12 mouse cellular contexts compared by ENCODE assay signal in the genomic region with DNA sequence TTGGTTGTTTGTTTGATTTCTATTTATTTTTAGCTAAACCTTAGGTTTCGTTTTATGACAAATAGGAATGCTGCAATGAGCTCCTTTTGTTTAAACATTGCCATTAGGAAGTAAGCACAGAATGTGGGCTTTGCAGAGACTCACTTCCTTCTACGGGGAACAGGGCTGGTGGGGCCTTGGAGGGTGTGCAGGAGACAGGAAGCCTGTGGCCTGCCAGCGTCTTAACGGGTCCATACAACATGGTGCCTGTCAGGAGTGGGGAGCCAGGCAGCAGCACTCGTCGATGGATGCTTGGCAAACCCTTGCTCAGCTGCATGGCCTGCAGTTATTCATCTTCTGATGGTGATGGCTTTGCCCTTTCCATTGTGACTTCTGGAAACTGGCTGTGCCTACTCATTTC. TPM values are rescaled to one million over a fixed set of nuclear protein-coding genes. Genes with fewer than 3 reads are reported as not detected.
DNase-seq lines count a peak whose midpoint lies in the region; ATAC-seq and TF ChIP-seq lines count a peak whose summit lies in the region.
"Had no signal": no experiment of that assay in that cellular context is flagged by ENCODE, and none has a peak within 500 bp of the region (broad histone marks: within the 10 kb centered on the region; RNA-seq: fewer than 3 reads in every experiment).

No protein-coding gene starts in this region.

- intact Hi-C loops in heart, postnatal 36 days (cut with DNase I): no loop called here

- 48% methylated on average over 6 of the region's 6 CpGs for WGBS in heart, embryonic 13.5 days
- 23% methylated on average over 6 of the region's 6 CpGs for WGBS in stomach, embryonic 15.5 days
- 30% methylated on average over 6 of the region's 6 CpGs for WGBS in stomach, postnatal 0 days
- WGBS in kidney, embryonic 15.5 days: 56% methylated on average over 6 of the region's 6 CpGs

- no peaks in the 10 kb centered on the region; the same call in 1 of the 2 replicates for H3K36me3 ChIP-seq in heart, embryonic 13.5 days
- H3K36me3 ChIP-seq in stomach, embryonic 15.5 days: no peaks in the 10 kb centered on the region
- no peaks in the 10 kb centered on the region for H3K36me3 ChIP-seq in stomach, postnatal 0 days (ENCODE audit: control insufficient read depth, insufficient read depth, low read length)
- no peaks in the 10 kb centered on the region for H3K36me3 ChIP-seq in kidney, embryonic 15.5 days
- H3K36me3 ChIP-seq: heart, embryonic 10.5 days; liver, embryonic 12.5 days had no signal

- no peaks in the 10 kb centered on the region for H3K27me3 ChIP-seq in heart, embryonic 13.5 days (replicated peaks)
- no peaks in the 10 kb centered on the region for H3K27me3 ChIP-seq in stomach, embryonic 15.5 days (replicated peaks)
- no peaks in the 10 kb centered on the region for H3K27me3 ChIP-seq in stomach, postnatal 0 days (ENCODE audit: control insufficient read depth, insufficient read depth, low read length)
- no peaks in the 10 kb centered on the region for H3K27me3 ChIP-seq in kidney, embryonic 15.5 days
- H3K27me3 ChIP-seq: liver, embryonic 12.5 days had no signal

- H3K4me1 ChIP-seq in heart, embryonic 13.5 days: peaks cover 6% of the 10 kb centered on the region; the same call in 1 of the 2 replicates
- H3K4me1 ChIP-seq in stomach, embryonic 15.5 days: no peaks in the 10 kb centered on the region
- no peaks in the 10 kb centered on the region for H3K4me1 ChIP-seq in stomach, postnatal 0 days (replicated peaks; ENCODE audit: control insufficient read depth, insufficient read depth)
- 0 out of 2 replicates have a peak, but pooled peaks cover 3% of the 10 kb centered on the region for H3K4me1 ChIP-seq in kidney, embryonic 15.5 days
- H3K4me1 ChIP-seq: liver, embryonic 12.5 days had no signal

- no peak overlapping the region for H3K9ac ChIP-seq in heart, embryonic 13.5 days
- no peak overlapping the region for H3K9ac ChIP-seq in stomach, embryonic 15.5 days
- H3K9ac ChIP-seq in stomach, postnatal 0 days (ENCODE audit: low read length): no peak overlapping the region
- H3K9ac ChIP-seq in kidney, embryonic 15.5 days: no peak overlapping the region
- H3K9ac ChIP-seq: liver, embryonic 12.5 days had no signal

- 0 out of 2 replicates have a peak overlapping the region, but pooled peaks have one; percentile 0 for H3K27ac ChIP-seq in heart, embryonic 13.5 days (replicated peaks)
- 0 out of 2 replicates have a peak overlapping the region, but pooled peaks have one; percentile 11 for H3K27ac ChIP-seq in stomach, embryonic 15.5 days
- no peak overlapping the region for H3K27ac ChIP-seq in stomach, postnatal 0 days (replicated peaks)
- no peak overlapping the region for H3K27ac ChIP-seq in kidney, embryonic 15.5 days
- H3K27ac ChIP-seq: liver, embryonic 12.5 days had no signal

- H3K4me3 ChIP-seq in heart, embryonic 13.5 days: no peak overlapping the region
- no peak overlapping the region for H3K4me3 ChIP-seq in stomach, embryonic 15.5 days (replicated peaks)
- no peak overlapping the region for H3K4me3 ChIP-seq in stomach, postnatal 0 days (ENCODE audit: low read depth, low read length)
- no peak overlapping the region for H3K4me3 ChIP-seq in kidney, embryonic 15.5 days (replicated peaks)
- H3K4me3 ChIP-seq: heart, embryonic 10.5 days; liver, embryonic 12.5 days; myocyte had no signal

- ATAC-seq in heart, embryonic 13.5 days (ENCODE audit: extremely low read depth, insufficient number of reproducible peaks, low FRiP score, low TSS enrichment): no peak
- ATAC-seq in stomach, embryonic 15.5 days (ENCODE audit: insufficient read depth, low FRiP score, low read depth): no peak
- no peak; the same call in 1 of the 2 replicates for ATAC-seq in stomach, postnatal 0 days (ENCODE audit: low FRiP score, low TSS enrichment)
- ATAC-seq in kidney, embryonic 15.5 days (replicated peaks; ENCODE audit: low FRiP score): no peak

- DNase-seq in heart, postnatal 36 days: no peak
- no peak for DNase-seq in stomach, postnatal 0 days (ENCODE audit: low spot score)
- DNase-seq in lung, postnatal 25 days (ENCODE audit: low spot score): peak; percentile 34
- no peak for DNase-seq in adrenal gland, adult 18-20 months (ENCODE audit: low spot score in 2 of 2)
- DNase-seq in adrenal gland, postnatal 4 days (ENCODE audit: low spot score in 2 of 2): no peak
- DNase-seq: cerebellum, adult 2 months had no signal

- no peak overlapping the region for H3K4me2 ChIP-seq in heart, embryonic 13.5 days
- no peak overlapping the region for H3K4me2 ChIP-seq in stomach, embryonic 15.5 days
- no peak overlapping the region for H3K4me2 ChIP-seq in stomach, postnatal 0 days (replicated peaks; ENCODE audit: low read depth)
- H3K4me2 ChIP-seq in kidney, embryonic 15.5 days: no peak overlapping the region
- H3K4me2 ChIP-seq: liver, embryonic 12.5 days had no signal

- TF ChIP-seq EP300 in stomach, postnatal 0 days (optimal IDR thresholded peaks at IDR 0.05): no peak

- no peaks in the 10 kb centered on the region for H3K9me3 ChIP-seq in heart, embryonic 13.5 days
- H3K9me3 ChIP-seq in stomach, embryonic 15.5 days: no peaks in the 10 kb centered on the region
- no peaks in the 10 kb centered on the region for H3K9me3 ChIP-seq in stomach, postnatal 0 days (ENCODE audit: control insufficient read depth, low read length)
- no peaks in the 10 kb centered on the region for H3K9me3 ChIP-seq in kidney, embryonic 15.5 days (replicated peaks)
- H3K9me3 ChIP-seq: heart, embryonic 10.5 days; liver, embryonic 12.5 days had no signal

- TF ChIP-seq CTCF in stomach, postnatal 0 days (IDR thresholded peaks at IDR 0.05; ENCODE audit: low read depth): no peak

RNA-seq across cellular contexts. Expression of gene Bach2, which starts 41.8 kb away (rescaled TPM):
- polyA plus RNA-seq in heart, embryonic 13.5 days (2015; fragmentation: Nextera tagmentation; extraction: Ambion mirVana): 7.0 and 7.1 TPM in 2 replicates
- total RNA-seq in heart, postnatal 36 days (2021): 1 to 10 TPM; 5.4 to 6.4 TPM
- polyA plus RNA-seq in stomach, embryonic 15.5 days (2015; fragmentation: Nextera tagmentation; extraction: Ambion mirVana): 5.2 TPM in 2 replicates
- polyA plus RNA-seq in stomach, postnatal 0 days (2015; fragmentation: Nextera tagmentation; extraction: Ambion mirVana): 1.9 TPM in 2 replicates
- polyA plus RNA-seq in kidney, embryonic 15.5 days (2015; fragmentation: Nextera tagmentation; extraction: Ambion mirVana): 8.0 and 8.8 TPM in 2 replicates
- 1 to 10 TPM; 1.9 to 2.8 TPM for total RNA-seq in adrenal gland, adult 18-20 months (2021)
- 10 to 100 TPM; 14.1 to 14.4 TPM for total RNA-seq in adrenal gland, postnatal 4 days (2021)

Comparison
In these comparisons a context has a peak if more than half of its experiments do, and no peak if none do; other contexts are left out.
1. H3K27ac ChIP-seq: peak in heart, embryonic 13.5 days (single experiment) and stomach, embryonic 15.5 days (single experiment); none in stomach, postnatal 0 days (single experiment) and kidney, embryonic 15.5 days (single experiment).